Mouse (Mus musculus) liver, embryonic 11.5 days (tissue): ENCODE data around the gene Apoa2. TPM values are rescaled to one million over a fixed set of nuclear protein-coding genes. Genes with fewer than 3 reads are reported as not detected.

Experiments used
- ATAC-seq: fragments of 200-750 bp; cut with Nextera tagmentation; replicated peaks from 2 replicates; pipeline ENCODE4 v1.8.0; 2017; ENCODE audit warnings: moderate number of reproducible peaks, mild to moderate bottlenecking, moderate TSS enrichment, moderate library complexity; ENCODE audit not compliant: low FRiP score
- DNase-seq: peaks from one replicate; pipeline ENCODE4 v3.0.0-alpha.2; 2017; ENCODE audit warnings: low spot score
- H3K27ac ChIP-seq: fragments of 300-500 bp; sonication (generic); 2 replicates; pipeline ENCODE4 v1.5.1; 2014; ENCODE audit warnings: mild to moderate bottlenecking, low read depth, low read length, control low read depth
- H3K27me3 ChIP-seq: fragments of 300-500 bp; sonication (generic); replicated peaks from 2 replicates; pipeline ENCODE4 v1.6.1; 2014; ENCODE audit warnings: low read length, mixed read lengths; ENCODE audit not compliant: control insufficient read depth, insufficient read depth
- H3K36me3 ChIP-seq: fragments of 300-500 bp; sonication (generic); 2 replicates; pipeline ENCODE4 v1.6.1; 2014; ENCODE audit warnings: mild to moderate bottlenecking, low read length, moderate library complexity, mixed read lengths; ENCODE audit not compliant: control insufficient read depth, insufficient read depth
- H3K4me1 ChIP-seq: fragments of 300-500 bp; sonication (generic); replicated peaks from 2 replicates; pipeline ENCODE4 v1.6.1; 2014; ENCODE audit warnings: low read length, mixed read lengths; ENCODE audit not compliant: control insufficient read depth, insufficient read depth
- H3K4me2 ChIP-seq: fragments of 300-500 bp; sonication (generic); 2 replicates; pipeline ENCODE4 v1.6.1; 2014; ENCODE audit warnings: mild to moderate bottlenecking, control low read depth, moderate library complexity
- H3K4me3 ChIP-seq: fragments of 300-500 bp; sonication (generic); 2 replicates; pipeline ENCODE4 v1.5.1; 2014; ENCODE audit warnings: low read depth, low read length, control low read depth
- H3K9ac ChIP-seq: fragments of 300-500 bp; sonication (generic); 2 replicates; pipeline ENCODE4 v1.6.1; 2014; ENCODE audit warnings: low read depth, low read length, control low read depth
- H3K9me3 ChIP-seq: fragments of 300-500 bp; sonication (generic); 2 replicates; pipeline ENCODE4 v1.6.1; 2016; ENCODE audit warnings: low read length, inconsistent platforms, mixed read lengths; ENCODE audit not compliant: control insufficient read depth
- WGBS: fragments of 180-500 bp; shearing (Covaris S2); extraction: QIAGEN DNeasy Blood & Tissue Kit; methylation state at CpG from one replicate; pipeline ENCODE4 v1.1.7; 2014; 5-methylcytosine and 5-hydroxymethylcytosine counted together
- polyA plus RNA-seq: library from polyadenylated mRNA; unstranded; fragments of >200 nt; fragmentation: Nextera tagmentation; extraction: Ambion mirVana; gene quantifications from 2 replicates; pipeline ENCODE4 v1.2.1, GENCODE M21; 2014

The Apoa2 gene
- polyA plus RNA-seq, 1 experiment from 2014 or later: 2,339 TPM

DNA sequence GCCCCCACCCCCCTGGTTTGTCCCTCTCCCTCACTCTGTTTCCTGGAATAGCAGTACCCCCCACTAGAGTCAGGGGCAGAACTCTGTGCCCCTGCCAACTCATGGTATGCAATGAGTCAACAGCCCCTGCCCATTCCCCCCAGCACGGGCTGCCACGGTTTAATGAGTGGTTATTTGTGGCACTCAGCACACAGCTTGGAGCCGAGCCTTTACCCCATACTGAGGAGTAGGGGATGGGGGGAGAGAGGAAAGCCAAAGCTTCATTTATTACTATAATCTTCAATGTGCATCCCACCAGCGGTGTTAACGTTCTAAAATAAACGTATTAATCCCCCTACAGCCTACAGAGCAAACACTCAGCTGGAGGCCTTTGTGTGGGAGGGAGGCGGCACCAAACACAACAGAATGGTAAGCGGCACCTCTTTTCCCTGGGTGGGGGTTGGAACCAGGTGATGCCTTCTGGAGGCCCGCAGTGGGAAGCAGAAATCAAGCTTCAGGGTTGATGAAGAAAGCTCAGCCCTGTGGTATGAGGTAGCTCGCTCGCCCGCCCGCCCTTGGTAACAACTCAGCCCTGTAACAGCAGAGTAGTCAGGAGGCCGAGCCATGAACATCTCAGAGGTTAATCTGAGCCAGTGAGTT lies 35.3 kb upstream of the Apoa2 start:
- H3K27me3 ChIP-seq: peaks cover 27% of the 10 kb centered on the region

GRCm38 (mm10) chr1:171190832-171191231 lies 34.0 kb upstream of the Apoa2 start:
- H3K27me3 ChIP-seq: peaks cover 39% of the 10 kb centered on the region
- WGBS: 89% methylated on average over 9 of the region's 9 CpGs
- no peaks in the 10 kb centered on the region for H3K9me3 ChIP-seq
- H3K4me2 ChIP-seq: no peak overlapping the region
- peaks cover 13% of the 10 kb centered on the region for H3K4me1 ChIP-seq
- DNase-seq (no peak), ATAC-seq (no peak)
- no peak overlapping the region for H3K4me3 ChIP-seq
- no peak overlapping the region for H3K27ac ChIP-seq
- no peaks in the 10 kb centered on the region for H3K36me3 ChIP-seq
- no peak overlapping the region for H3K9ac ChIP-seq

More for the DNA sequence above, 35.3 kb upstream of the Apoa2 start:
- Histone ChIP-seq H3K36me3 (no peaks in the 10 kb centered on the region), H3K4me3 (no peak overlapping the region), H3K27ac (no peak overlapping the region), H3K9me3 (no peaks in the 10 kb centered on the region), H3K4me2 (no peak overlapping the region), H3K4me1 (peaks cover 13% of the 10 kb centered on the region), H3K9ac (no peak overlapping the region)
- 55% methylated on average over 14 of the region's 14 CpGs for WGBS
- no peak for DNase-seq
- ATAC-seq: no peak

- Histone ChIP-seq H3K9ac (no peak overlapping the region), H3K36me3 (no peaks in the 10 kb centered on the region), H3K9me3 (no peaks in the 10 kb centered on the region), H3K27me3 (peaks cover 50% of the 10 kb centered on the region), H3K4me3 (no peak overlapping the region), H3K4me2 (no peak overlapping the region), H3K27ac (no peak overlapping the region), H3K4me1 (peaks cover 13% of the 10 kb centered on the region)
- no peak for DNase-seq
- ATAC-seq: no peak
- 43% methylated on average over 10 of the region's 10 CpGs for WGBS
Measured at GRCm38 (mm10) chr1:171192283-171192682, 32.6 kb upstream of the Apoa2 start.

DNA sequence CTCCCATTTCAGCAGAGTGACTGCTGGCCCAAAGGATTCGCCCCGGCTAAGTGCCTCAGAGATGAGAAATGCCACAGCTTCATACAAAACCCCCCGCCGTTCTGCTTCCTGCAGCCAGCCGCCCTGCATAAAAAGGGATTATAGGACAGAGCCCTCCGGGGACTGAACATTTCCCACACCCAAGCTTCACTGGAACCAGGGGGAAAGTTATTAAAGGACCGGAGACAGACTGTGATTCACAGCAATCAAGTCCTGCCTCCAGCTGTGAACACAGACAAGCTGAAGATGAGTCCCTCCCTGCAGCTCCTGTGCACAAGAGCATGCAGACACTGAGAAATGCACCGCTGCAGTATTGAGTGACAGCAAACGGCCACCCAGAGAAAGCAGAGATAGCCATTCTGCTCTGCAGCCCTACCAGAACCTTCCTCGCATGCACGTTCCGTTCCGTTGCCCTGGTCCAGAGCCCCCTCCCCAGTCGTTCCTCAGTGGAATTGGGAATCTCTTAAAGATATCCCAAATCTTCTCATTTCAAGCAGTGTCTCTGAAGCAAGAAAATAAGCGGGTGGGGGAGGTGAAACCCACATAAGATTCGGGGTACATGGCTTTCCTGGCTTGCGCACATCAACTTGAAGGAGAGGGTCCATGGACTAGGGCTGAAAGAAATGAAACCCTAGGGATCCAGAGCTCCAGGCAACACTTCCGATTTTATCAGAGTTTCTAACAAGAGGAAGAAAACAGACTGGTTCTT lies 31.6 kb upstream of the Apoa2 start:
- Histone ChIP-seq H3K4me3 (0 out of 2 replicates have a peak overlapping the region, but pooled peaks have one; percentile 0), H3K4me2 (peak overlapping the region; percentile 49), H3K4me1 (peaks cover 13% of the 10 kb centered on the region), H3K27me3 (peaks cover 50% of the 10 kb centered on the region), H3K27ac (no peak overlapping the region), H3K9ac (no peak overlapping the region), H3K9me3 (no peaks in the 10 kb centered on the region), H3K36me3 (no peaks in the 10 kb centered on the region)
- WGBS: 6% methylated on average over 18 of the region's 18 CpGs
- DNase-seq (no peak), ATAC-seq (no peak)

DNA sequence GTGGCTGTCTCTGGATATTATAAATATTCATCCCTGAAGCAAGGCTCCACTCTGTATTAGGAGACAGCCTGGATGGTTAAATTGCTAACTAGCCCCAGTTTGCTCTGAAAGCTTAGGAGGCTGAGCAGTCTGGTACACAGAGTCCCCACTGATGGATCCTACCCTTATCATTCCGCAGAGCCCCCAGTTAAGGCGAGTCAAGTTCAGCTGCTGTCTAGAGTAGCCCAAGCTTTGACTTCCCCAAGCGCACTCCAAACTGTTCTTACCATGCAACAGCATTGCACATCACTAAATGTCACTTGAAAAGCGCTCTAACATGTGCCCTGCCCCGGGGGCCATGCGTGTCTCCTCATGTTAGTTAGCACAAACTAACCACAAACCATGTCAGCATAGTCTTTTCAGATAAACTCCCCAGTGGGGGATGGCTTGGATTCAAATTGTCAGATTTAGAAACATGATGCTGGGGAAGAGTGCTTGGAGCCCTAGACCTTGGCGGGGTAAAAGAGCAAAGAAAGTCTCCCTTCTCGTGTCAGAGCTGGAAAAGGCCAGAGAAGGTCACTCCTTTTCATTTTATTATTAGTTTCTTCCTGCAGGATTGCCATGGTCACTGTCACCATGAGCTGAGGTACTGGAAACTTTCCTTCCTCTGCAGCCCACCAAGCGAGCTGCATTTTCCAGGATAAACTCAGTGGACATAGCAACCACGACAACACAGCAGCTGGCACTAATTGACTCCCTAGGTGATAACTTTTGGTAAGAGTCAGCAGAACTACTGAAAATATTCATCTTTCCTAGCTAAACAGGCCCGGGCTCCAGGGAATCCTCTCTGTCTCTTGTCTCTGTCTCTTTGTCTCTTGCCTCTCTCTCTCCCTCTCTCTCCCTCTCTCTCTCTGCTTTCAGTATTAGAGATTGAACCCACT lies 30.7 kb upstream of the Apoa2 start:
- H3K9me3 ChIP-seq: no peaks in the 10 kb centered on the region
- no peak overlapping the region for H3K9ac ChIP-seq
- 30% methylated on average over 11 of the region's 11 CpGs for WGBS
- peaks cover 50% of the 10 kb centered on the region for H3K27me3 ChIP-seq
- H3K4me2 ChIP-seq: no peak overlapping the region; the same call in 1 of the 2 replicates
- peaks cover 11% of the 10 kb centered on the region for H3K4me1 ChIP-seq
- H3K36me3 ChIP-seq: no peaks in the 10 kb centered on the region
- no peak overlapping the region for H3K4me3 ChIP-seq
- ATAC-seq: no peak
- H3K27ac ChIP-seq: no peak overlapping the region
- no peak for DNase-seq

DNA sequence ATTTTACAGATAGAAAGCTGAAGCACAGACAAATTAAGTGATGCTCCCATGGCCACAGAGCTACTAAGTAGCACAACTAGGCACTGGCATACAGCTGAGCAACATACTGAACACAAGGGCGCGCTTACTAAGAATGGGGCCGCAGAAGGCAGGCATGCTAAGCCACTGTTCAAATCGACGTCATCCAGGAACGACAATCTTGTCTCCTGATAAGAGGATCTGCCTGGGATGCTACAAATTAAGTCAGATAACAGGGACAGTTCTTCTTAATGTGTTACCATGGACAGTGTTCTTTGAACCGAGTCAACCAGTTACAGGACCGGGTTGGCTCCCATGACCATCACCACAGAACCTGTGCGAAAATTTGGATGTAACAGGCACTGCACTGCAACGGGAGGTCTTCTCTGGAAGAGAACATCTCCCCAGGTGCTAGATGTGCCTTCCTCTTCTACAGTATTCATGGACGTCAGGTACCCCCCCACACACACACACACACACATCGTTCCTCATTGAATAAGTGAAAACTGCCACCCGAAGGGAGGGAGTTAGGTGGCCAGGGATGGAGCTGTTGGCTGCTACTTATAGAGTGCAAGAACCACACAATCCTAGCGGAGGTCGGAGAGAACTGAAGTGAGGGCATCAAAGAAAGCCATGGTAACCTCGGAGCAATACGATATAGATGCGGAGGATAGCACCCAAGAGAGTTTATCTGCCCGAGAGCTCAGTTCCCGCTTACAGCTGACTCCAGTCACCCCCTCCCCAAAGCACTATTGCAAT lies 29.6 kb upstream of the Apoa2 start:
- H3K27me3 ChIP-seq: peaks cover 50% of the 10 kb centered on the region
- ATAC-seq (no peak), DNase-seq (no peak)
- H3K9me3 ChIP-seq: no peaks in the 10 kb centered on the region
- 7% methylated on average over 20 of the region's 20 CpGs for WGBS
- H3K4me3 ChIP-seq: peak overlapping the region; percentile 43
- peaks cover 6% of the 10 kb centered on the region for H3K4me1 ChIP-seq
- H3K9ac ChIP-seq: no peak overlapping the region
- peak overlapping the region; percentile 75 for H3K4me2 ChIP-seq
- H3K36me3 ChIP-seq: no peaks in the 10 kb centered on the region
- no peak overlapping the region for H3K27ac ChIP-seq

GRCm38 (mm10) chr1:171195887-171196397 lies 28.9 kb upstream of the Apoa2 start, which contains the start of gene Pcp4l1:
Gene Pcp4l1, minus strand, starts transcription at chr1:171196268.
- H3K36me3 ChIP-seq: no peaks in the 10 kb centered on the region
- DNase-seq: peak; percentile 48
- ATAC-seq: peak; percentile 67
- no peak within 1 kb of the TSS for H3K27ac ChIP-seq
- peak within 1 kb of the TSS; percentile 75 for H3K4me2 ChIP-seq
- 1% methylated on average over 33 of the region's 33 CpGs for WGBS
- peaks cover 6% of the 10 kb centered on the region for H3K4me1 ChIP-seq
- H3K27me3 ChIP-seq: peaks cover 50% of the 10 kb centered on the region
- peak within 1 kb of the TSS; percentile 43 for H3K4me3 ChIP-seq
- no peak within 1 kb of the TSS for H3K9ac ChIP-seq
- H3K9me3 ChIP-seq: no peaks in the 10 kb centered on the region

DNA sequence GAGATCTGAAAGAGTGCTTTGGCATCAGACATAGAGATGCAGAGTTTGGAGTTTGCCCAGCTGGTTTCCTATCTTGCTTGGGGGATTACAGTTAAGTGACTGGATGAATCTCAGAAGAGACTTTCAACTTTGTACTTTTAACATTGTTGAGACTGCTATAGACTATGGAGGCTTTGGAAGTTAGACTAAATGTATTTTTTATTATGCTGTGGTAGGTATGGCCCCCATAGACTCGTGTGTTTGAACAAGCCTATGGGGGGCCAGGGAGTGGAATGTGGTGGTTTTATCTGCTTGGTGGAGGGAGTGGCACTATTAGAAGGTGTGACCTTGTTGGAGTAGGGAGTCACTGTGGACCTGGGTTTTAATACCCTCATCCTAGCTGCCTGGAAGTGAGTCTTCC lies 25.3 kb upstream of the Apoa2 start:
- no peak overlapping the region for H3K4me2 ChIP-seq
- no peaks in the 10 kb centered on the region for H3K4me1 ChIP-seq
- H3K4me3 ChIP-seq: no peak overlapping the region
- WGBS: 40% methylated on average over 1 of the region's 1 CpGs
- no peaks in the 10 kb centered on the region for H3K36me3 ChIP-seq
- no peak overlapping the region for H3K27ac ChIP-seq
- no peak for ATAC-seq
- no peaks in the 10 kb centered on the region for H3K9me3 ChIP-seq
- H3K9ac ChIP-seq: no peak overlapping the region
- no peak for DNase-seq
- H3K27me3 ChIP-seq: peaks cover 24% of the 10 kb centered on the region
